Mouse (Mus musculus) cerebellum, adult 11-12 months (tissue): ENCODE data around the gene Rabep1.
A peak's percentile ranks its signal among the peaks of the same experiment; 100 is the strongest.
"Not testable (repeated sequence)": the region's sequence is repeated elsewhere in the genome, so short reads cannot be mapped to it uniquely, and the experiment has no call there.

Source experiments
- DNase-seq: peaks from one replicate; pipeline ENCODE4 v3.0.0; 2022

Rabep1 gene

GRCm38 (mm10) chr11:70898182-70898581, 53.6 kb downstream of the Rabep1 start:
- DNase-seq = not testable (repeated sequence)

- no peak for DNase-seq
Measured at GRCm38 (mm10) chr11:70906681-70907080, 62.1 kb downstream of the Rabep1 start.

DNA sequence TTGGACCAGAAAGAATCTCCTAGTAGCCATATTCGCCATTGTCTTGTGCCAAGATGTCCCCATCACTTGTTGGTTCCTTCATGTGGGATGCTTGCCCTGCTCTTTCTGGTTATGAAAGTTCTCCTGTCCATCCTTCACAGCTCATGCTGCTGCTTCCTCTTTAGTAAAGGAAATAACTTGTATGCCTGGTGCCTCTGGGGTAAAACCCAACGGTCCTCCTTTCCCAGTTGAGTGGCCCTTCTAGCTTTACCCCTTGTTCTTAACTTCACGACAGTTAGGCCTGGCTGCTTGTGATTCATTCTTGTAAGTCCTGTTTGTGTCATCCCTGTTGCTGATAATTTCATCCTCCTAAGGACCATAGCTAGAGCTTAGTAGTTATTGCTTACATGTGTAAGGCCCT, 66.7 kb downstream of the Rabep1 start:
- no peak for DNase-seq

DNA sequence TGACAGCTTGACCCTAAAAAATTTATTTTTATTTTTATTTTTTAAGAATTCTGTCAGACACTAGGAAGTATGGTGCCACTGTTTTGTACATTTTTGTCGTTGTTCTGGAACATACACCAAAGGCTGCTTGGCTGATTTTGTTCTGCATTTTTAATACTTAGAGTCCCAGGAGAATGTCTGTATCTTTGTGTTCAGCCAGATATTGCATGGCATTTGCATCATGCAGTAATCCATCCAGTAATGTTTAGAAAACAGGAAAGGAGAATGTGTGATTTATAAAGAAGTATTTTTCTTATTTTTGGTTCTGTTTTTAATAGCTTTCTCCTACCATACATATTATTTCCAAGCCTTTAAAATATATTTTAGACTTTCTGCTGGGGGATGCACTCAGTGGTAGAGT, 67.3 kb downstream of the Rabep1 start:
- DNase-seq = no peak

- DNase-seq = no peak
Measured at GRCm38 (mm10) chr11:70917896-70918295, 73.3 kb downstream of the Rabep1 start.

- no peak for DNase-seq
Measured at GRCm38 (mm10) chr11:70919524-70919923, 74.9 kb downstream of the Rabep1 start.

DNA sequence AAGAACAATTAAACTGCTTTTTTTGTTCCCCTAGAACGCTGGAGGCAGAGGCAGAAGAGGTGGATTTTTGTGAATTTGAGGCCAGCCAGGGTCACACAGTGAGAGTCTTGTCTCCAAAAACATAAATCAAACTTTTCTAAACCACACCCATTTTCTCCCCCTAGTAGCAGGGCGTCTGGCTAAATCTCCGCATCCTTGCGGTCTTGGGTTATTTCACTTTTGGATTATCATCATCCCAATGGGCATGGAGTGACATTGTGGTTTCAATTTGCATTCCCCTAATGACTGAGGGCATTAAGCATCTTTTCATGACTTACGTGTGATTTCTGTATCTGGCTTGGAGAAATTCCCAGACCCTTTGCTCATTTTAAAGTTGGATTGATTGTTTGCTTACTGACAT, 86.9 kb downstream of the Rabep1 start:
- no peak for DNase-seq

DNA sequence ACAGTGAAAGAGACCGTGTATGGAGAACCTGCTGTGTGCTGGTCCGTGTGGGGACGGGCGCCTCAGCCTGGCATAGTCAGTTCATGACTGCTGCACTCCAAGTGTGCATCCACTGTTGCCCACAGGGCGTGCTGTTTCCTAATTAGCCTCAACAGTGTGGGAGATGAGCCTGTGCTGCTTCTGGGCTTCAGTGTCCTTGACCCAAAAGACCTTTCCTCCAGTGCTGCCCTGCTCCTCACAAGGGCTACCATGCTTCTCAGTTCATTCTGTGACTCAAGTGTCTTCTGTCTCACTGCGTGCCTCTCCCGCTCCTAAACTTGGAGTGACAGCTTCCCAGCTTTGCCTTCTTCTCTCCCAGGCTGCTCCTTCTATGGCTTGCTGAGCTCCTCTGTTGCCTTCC, 90.7 kb downstream of the Rabep1 start:
- no peak for DNase-seq

GRCm38 (mm10) chr11:70942596-70942995, 98.0 kb downstream of the Rabep1 start:
- no peak for DNase-seq

- no peak for DNase-seq
Measured at GRCm38 (mm10) chr11:70943651-70944050, 99.1 kb downstream of the Rabep1 start.

GRCm38 (mm10) chr11:70944935-70945817, 100.6 kb downstream of the Rabep1 start:
- DNase-seq = no peak

- DNase-seq = no peak
Measured at GRCm38 (mm10) chr11:70954711-70955110, 110.1 kb downstream of the Rabep1 start.

- no peak for DNase-seq
Measured at GRCm38 (mm10) chr11:70960786-70961554, 116.4 kb downstream of the Rabep1 start.

GRCm38 (mm10) chr11:70964222-70964907, 119.8 kb downstream of the Rabep1 start:
- no peak for DNase-seq

DNA sequence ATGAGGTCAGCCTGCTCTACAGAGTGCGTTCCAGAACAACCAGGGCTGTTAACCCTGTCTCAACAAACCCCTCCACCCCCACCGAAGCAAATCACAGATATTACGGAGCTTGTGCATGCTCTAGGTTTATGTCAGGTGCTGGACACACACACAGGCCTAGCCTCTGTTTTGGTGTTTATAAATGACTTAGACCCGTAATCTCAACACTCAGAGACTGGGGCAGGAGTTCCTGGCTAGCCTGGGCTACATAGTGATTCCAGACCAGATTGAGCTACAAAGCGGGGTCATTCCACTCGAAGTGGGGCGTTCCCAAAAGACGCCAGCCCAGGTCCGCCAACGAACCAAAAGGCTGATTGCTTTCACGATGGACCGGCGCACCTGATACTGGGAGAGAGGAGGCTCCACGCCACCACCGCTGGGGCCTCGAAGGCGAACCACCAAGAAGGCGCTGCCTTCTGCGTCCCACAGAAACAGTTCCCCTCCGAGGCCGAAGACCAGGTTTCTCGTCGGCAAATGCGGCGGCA, 124.8 kb downstream of the Rabep1 start:
- DNase-seq = no peak

GRCm38 (mm10) chr11:70969821-70970559, 125.4 kb downstream of the Rabep1 start, which contains the start of the genes Nup88 and Rpain:
Gene Nup88 (minus strand): TSS chr11:70969973.
Gene Rpain (plus strand): TSS chr11:70970213.
- DNase-seq = peak; percentile 95

DNA sequence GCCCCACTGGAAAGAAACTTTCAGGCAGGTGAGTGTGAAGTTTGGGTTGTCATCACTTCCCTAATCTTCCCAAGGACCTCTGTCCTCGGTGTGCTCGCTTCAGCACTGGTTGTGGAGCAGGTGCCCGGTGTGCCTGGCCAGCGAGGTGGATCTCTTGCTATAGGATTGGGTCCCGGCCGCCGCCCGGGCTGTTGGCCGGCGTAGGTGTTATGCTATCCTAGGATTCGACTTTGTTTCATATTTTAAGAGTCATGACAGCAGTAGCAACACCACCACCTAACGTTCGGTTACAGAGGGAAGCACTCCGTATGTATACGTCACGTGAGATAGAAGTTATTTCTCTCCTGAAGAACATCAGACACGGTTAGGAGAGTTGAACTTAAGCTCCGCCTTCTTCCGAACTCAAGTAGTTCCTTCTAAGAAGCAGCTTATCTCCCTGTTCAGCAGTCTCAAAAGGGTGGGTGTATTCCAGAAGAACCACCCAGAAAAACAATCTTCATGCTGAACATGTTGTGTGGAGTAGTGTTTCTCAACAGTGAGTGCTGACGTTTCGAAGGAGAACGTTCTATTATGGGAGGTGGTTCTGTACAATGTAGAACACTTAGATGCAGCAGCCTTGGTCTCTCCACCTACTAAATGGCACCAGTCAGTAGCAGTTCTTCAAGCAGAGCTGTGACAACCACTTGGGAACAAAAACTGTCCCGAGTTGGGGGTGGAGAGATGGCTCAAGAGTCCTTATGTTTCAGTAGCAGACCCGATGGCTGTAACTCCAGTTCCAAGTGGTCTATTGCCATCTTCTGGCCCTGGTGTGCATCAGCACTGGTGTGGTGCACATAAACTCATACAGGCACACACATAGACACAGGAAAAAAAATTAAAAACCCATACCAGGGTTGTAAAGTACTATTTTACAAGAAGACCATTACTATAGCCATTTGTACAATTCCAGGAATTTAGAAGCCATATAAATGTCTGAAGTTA, 126.3 kb downstream of the Rabep1 start:
- peak; percentile 32 for DNase-seq

DNA sequence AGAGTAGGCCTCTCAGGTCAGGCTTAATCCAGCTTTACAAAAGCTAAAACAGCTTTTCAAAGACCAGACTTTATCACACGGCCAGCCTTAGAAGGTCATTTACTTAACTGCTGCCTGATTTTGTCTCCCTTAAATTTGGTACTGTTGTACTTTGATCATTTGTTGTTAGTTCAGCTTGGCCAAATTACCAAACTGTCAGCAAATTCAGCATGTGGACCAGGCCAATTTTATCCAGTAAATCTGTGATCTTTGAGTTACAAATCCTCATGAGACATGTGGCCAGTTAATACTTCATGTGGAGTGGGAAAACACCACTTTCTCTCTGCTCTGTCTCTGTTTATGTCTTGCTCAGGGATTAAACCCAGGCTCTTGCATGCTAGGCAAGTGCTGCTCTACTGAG, 128.0 kb downstream of the Rabep1 start:
- DNase-seq = no peak

GRCm38 (mm10) chr11:70973947-70974346, 129.4 kb downstream of the Rabep1 start:
- no peak for DNase-seq

- DNase-seq = no peak
Measured at GRCm38 (mm10) chr11:70975193-70975592, 130.6 kb downstream of the Rabep1 start.

- no peak for DNase-seq
Measured at GRCm38 (mm10) chr11:70977293-70977692, 132.7 kb downstream of the Rabep1 start.
